In genomic region chr3:53041411-53042239, GRCm38 (mm10) we compare ENCODE assay signal across 7 mouse cellular contexts. TPM values are rescaled to one million over a fixed set of nuclear protein-coding genes. Genes with fewer than 3 reads are reported as not detected.
A peak's percentile ranks its signal among the peaks of the same experiment; 100 is the strongest.
DNase-seq lines count a peak whose midpoint lies in the region; ATAC-seq and TF ChIP-seq lines count a peak whose summit lies in the region.

Gene Lhfp, plus strand, starts transcription at chr3:53041528.

- ATAC-seq in common myeloid progenitor, adult 5-6 weeks (replicated peaks; ENCODE audit: low read depth, poor library complexity, severe bottlenecking), result peak; percentile 67
- ATAC-seq in hindbrain, embryonic 16.5 days, result peak; percentile 96
- ATAC-seq in megakaryocyte progenitor cell, adult 5-6 weeks (replicated peaks; ENCODE audit: poor library complexity), result peak; percentile 61

- WGBS in hindbrain, embryonic 16.5 days, result under 1% methylated on average over 56 of the region's 58 CpGs
- under 1% methylated on average over 57 of the region's 58 CpGs for WGBS in small intestine, adult 2 months

- peaks cover 13% of the 10 kb centered on the region for H3K4me1 ChIP-seq in hindbrain, embryonic 16.5 days (ENCODE audit: control insufficient read depth, insufficient read depth, low read depth, low read length)
- H3K4me1 ChIP-seq in small intestine, adult 2 months (ENCODE audit: control insufficient read depth, insufficient read depth, insufficient read length, low read length), result no peaks in the 10 kb centered on the region; the same call in 1 of the 2 replicates

- peak within 1 kb of the TSS; percentile 80 for H3K9ac ChIP-seq in hindbrain, embryonic 16.5 days (ENCODE audit: low read depth, low read length)

- H3K9me3 ChIP-seq in hindbrain, embryonic 16.5 days (ENCODE audit: control insufficient read depth, low read length), result no peaks in the 10 kb centered on the region

- H3K27ac ChIP-seq in hindbrain, embryonic 16.5 days (ENCODE audit: low read depth, low read length), result peak within 1 kb of the TSS; percentile 72
- peak within 1 kb of the TSS; percentile 17; the same call in 1 of the 2 replicates for H3K27ac ChIP-seq in small intestine, adult 2 months (ENCODE audit: insufficient read depth, low read depth, low read length)

- H3K4me3 ChIP-seq in hindbrain, embryonic 16.5 days (ENCODE audit: low read length), result peak within 1 kb of the TSS; percentile 83
- H3K4me3 ChIP-seq in small intestine, adult 2 months (ENCODE audit: low read depth, low read length), result peak within 1 kb of the TSS; percentile 66

- peak within 1 kb of the TSS; percentile 95 for H3K4me2 ChIP-seq in hindbrain, embryonic 16.5 days (ENCODE audit: low read length)

- H3K36me3 ChIP-seq in hindbrain, embryonic 16.5 days (ENCODE audit: control insufficient read depth, insufficient read depth, low read length), result no peaks in the 10 kb centered on the region
- H3K36me3 ChIP-seq in small intestine, adult 2 months (ENCODE audit: control insufficient read depth, insufficient read depth, low read length), result no peaks in the 10 kb centered on the region

- no peak; the same call in 1 of the 2 replicates for TF ChIP-seq CTCF in small intestine, adult 2 months (IDR thresholded peaks at IDR 0.05; ENCODE audit: extremely low read depth, insufficient read length, insufficient replicate concordance, low read depth, low read length)

- 0 out of 2 replicates have a peak, but pooled peaks have one; percentile 29 for TF ChIP-seq POLR2A in small intestine, adult 2 months (IDR thresholded peaks at IDR 0.05; ENCODE audit: low read depth, low read length)

- peak; percentile 15 for DNase-seq in adrenal gland, adult 8-10 months
- peak; percentile 73 for DNase-seq in gastrocnemius, postnatal 10 days
- DNase-seq in left cerebral cortex, postnatal 14 days (ENCODE audit: low spot score in 2 of 2), result peak in 1 of 2 experiments; percentile 59

- intact Hi-C loops in left cerebral cortex, postnatal 14 days (cut with DNase I), result loop anchor here (5.0 to 10.0 kb wide), 2 partner anchors 123 to 216 kb away; no protein-coding TSS in a partner anchor

- H3K27me3 ChIP-seq in hindbrain, embryonic 16.5 days (replicated peaks; ENCODE audit: control insufficient read depth, insufficient read depth, low read length), result no peaks in the 10 kb centered on the region
- H3K27me3 ChIP-seq in small intestine, adult 2 months (ENCODE audit: control insufficient read depth, insufficient read depth, low read length), result peaks cover 26% of the 10 kb centered on the region

RNA-seq across cellular contexts. Expression of gene Lhfp, which starts in this region (rescaled TPM):
- total RNA-seq in adrenal gland, adult 8-10 months (2022), result 10 to 100 TPM; 17.4 to 26.7 (median 23.4) TPM
- total RNA-seq in common myeloid progenitor, adult 5-6 weeks (2017), result 1.9 TPM in 1 of 2 replicates, not detected in the other
- total RNA-seq in gastrocnemius, postnatal 10 days (2021), result 10 to 100 TPM; 41.9 to 43.2 TPM
- polyA plus RNA-seq in hindbrain, embryonic 16.5 days (2015; fragmentation: Nextera tagmentation; extraction: Ambion mirVana), result 64.1 and 70.1 TPM in 2 replicates
- 10 to 100 TPM; 30.2 to 37.0 TPM for total RNA-seq in left cerebral cortex, postnatal 14 days (2021)
- total RNA-seq in megakaryocyte progenitor cell, adult 5-6 weeks (2015), result 0.47 TPM in 1 of 2 replicates, not detected in the other
- total RNA-seq in megakaryocyte progenitor cell, adult 5-6 weeks (2017), result not detected in 2 replicates
- polyA plus RNA-seq in small intestine, adult 2 months (2012; rRNA removed), result 15.7 and 22.7 TPM in 2 replicates

Comparison
In these comparisons a context has a peak if more than half of its experiments do, and no peak if none do; other contexts are left out.
1. Peak in ATAC-seq in megakaryocyte progenitor cell, adult 5-6 weeks; RNA of the gene not detected or under 1 TPM.